Mouse (Mus musculus) cerebellum, adult 8-10 months (tissue): Measurements from ENCODE around the gene Cldn9.
A peak's percentile ranks its signal among the peaks of the same experiment; 100 is the strongest.

Experiments used
- DNase-seq: peaks from one replicate; pipeline ENCODE4 v3.0.0; 2022

Gene Cldn9

GRCm38 (mm10) chr17:23679127-23679835 is 4.5 kb downstream of the Cldn9 start, which contains the start of gene Cldn6:
Cldn6 (plus strand) TSS chr17:23679249.
- DNase-seq, result no peak

GRCm38 (mm10) chr17:23677236-23677679 is 6.6 kb downstream of the Cldn9 start, which contains the start of gene Tnfrsf12a:
Tnfrsf12a (minus strand) TSS chr17:23677468.
- DNase-seq, result peak; percentile 84

GRCm38 (mm10) chr17:23676473-23677031 is 7.3 kb downstream of the Cldn9 start:
- peak; percentile 68 for DNase-seq

- DNase-seq, result peak; percentile 66
Measured at GRCm38 (mm10) chr17:23675564-23676281, 8.1 kb downstream of the Cldn9 start.

- DNase-seq, result peak; percentile 67
Measured at GRCm38 (mm10) chr17:23675127-23675526, 8.7 kb downstream of the Cldn9 start.

- peak; percentile 56 for DNase-seq
Measured at GRCm38 (mm10) chr17:23674271-23674952, 9.4 kb downstream of the Cldn9 start.

GRCm38 (mm10) chr17:23673424-23674073 is 10.3 kb downstream of the Cldn9 start, which contains the start of the genes Hcfc1r1 and Thoc6:
Hcfc1r1 (plus strand) TSS chr17:23673596.
Thoc6 (minus strand) TSS chr17:23673882.
- DNase-seq, result peak; percentile 97

GRCm38 (mm10) chr17:23672761-23673160 is 11.1 kb downstream of the Cldn9 start:
- DNase-seq, result no peak

GRCm38 (mm10) chr17:23671519-23671918 is 12.3 kb downstream of the Cldn9 start:
- no peak for DNase-seq

GRCm38 (mm10) chr17:23670516-23671074 is 13.2 kb downstream of the Cldn9 start:
- peak; percentile 34 for DNase-seq

GRCm38 (mm10) chr17:23665511-23665910 is 18.3 kb downstream of the Cldn9 start:
- DNase-seq, result no peak

- DNase-seq, result no peak
Measured at GRCm38 (mm10) chr17:23664556-23665021, 19.2 kb downstream of the Cldn9 start.

- no peak for DNase-seq
Measured at GRCm38 (mm10) chr17:23661526-23661925, 22.3 kb downstream of the Cldn9 start.

- no peak for DNase-seq
Measured at GRCm38 (mm10) chr17:23660876-23661200, 23.0 kb downstream of the Cldn9 start.

GRCm38 (mm10) chr17:23660117-23660875 is 23.5 kb downstream of the Cldn9 start, which contains the start of gene Bicdl2:
Bicdl2 (plus strand) TSS chr17:23660506.
- DNase-seq, result peak; percentile 56

- no peak for DNase-seq
Measured at GRCm38 (mm10) chr17:23658450-23658849, 25.4 kb downstream of the Cldn9 start.

- DNase-seq, result no peak
Measured at GRCm38 (mm10) chr17:23654410-23654809, 29.4 kb downstream of the Cldn9 start.

GRCm38 (mm10) chr17:23654001-23654400 is 29.8 kb downstream of the Cldn9 start:
- no peak for DNase-seq

GRCm38 (mm10) chr17:23653324-23653723 is 30.5 kb downstream of the Cldn9 start:
- no peak for DNase-seq

GRCm38 (mm10) chr17:23651363-23651762 is 32.5 kb downstream of the Cldn9 start:
- no peak for DNase-seq

- DNase-seq, result no peak
Measured at GRCm38 (mm10) chr17:23645894-23646293, 37.9 kb downstream of the Cldn9 start.
